Mouse (Mus musculus): ENCODE results near the gene Col5a3. TPM values are rescaled to one million over a fixed set of nuclear protein-coding genes. Genes with fewer than 3 reads are reported as not detected.

Gene Col5a3
- total and polyA plus RNA-seq, 2 experiments from 2014 or later = 0.83 to 3.0 TPM

DNA sequence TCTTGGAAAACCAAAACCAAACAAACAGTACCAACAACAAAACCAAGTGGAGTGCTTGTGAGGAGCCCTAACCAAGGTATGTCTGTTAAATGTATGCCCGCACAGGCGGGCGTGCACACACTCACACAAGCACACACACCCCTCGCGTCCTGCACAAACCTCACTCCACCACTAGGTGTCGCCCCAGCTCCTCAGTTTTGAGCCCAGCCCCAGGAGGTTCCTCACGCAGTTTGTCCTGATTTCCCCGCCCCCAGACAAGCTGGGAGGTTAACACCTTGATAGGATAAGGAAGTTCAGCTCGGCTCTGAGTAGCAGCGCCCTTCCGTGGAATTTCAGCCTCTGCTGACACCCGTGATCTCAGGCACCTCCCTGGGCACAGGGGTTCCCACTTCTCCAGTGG is 74.5 kb downstream of the Col5a3 start:
- no peaks in the 10 kb centered on the region for H3K27me3 ChIP-seq (ENCODE audit: insufficient read depth, low read length)
- H3K36me3 ChIP-seq (ENCODE audit: insufficient read depth, low read length) = no peaks in the 10 kb centered on the region; the same call in 1 of the 2 replicates
- 2% methylated on average over 12 of the region's 12 CpGs for WGBS
- H3K9me3 ChIP-seq (ENCODE audit: low read length) = no peaks in the 10 kb centered on the region
- TF ChIP-seq CTCF (IDR thresholded peaks at IDR 0.05) = peak; percentile 95
- peak; percentile 82 for DNase-seq (ENCODE audit: low spot score)
- no peak overlapping the region for H3K27ac ChIP-seq (ENCODE audit: low read depth, low read length)
- no peak overlapping the region for H3K4me3 ChIP-seq (ENCODE audit: low read depth, low read length)
- ATAC-seq (ENCODE audit: low FRiP score) = peak; percentile 53
- no peaks in the 10 kb centered on the region for H3K4me1 ChIP-seq (ENCODE audit: insufficient read depth, low read length)
- H3K4me2 ChIP-seq (ENCODE audit: low read depth, low read length, poor library complexity, severe bottlenecking) = no peak overlapping the region
- no peak overlapping the region for H3K9ac ChIP-seq (replicated peaks; ENCODE audit: low read length, poor library complexity, severe bottlenecking)

DNA sequence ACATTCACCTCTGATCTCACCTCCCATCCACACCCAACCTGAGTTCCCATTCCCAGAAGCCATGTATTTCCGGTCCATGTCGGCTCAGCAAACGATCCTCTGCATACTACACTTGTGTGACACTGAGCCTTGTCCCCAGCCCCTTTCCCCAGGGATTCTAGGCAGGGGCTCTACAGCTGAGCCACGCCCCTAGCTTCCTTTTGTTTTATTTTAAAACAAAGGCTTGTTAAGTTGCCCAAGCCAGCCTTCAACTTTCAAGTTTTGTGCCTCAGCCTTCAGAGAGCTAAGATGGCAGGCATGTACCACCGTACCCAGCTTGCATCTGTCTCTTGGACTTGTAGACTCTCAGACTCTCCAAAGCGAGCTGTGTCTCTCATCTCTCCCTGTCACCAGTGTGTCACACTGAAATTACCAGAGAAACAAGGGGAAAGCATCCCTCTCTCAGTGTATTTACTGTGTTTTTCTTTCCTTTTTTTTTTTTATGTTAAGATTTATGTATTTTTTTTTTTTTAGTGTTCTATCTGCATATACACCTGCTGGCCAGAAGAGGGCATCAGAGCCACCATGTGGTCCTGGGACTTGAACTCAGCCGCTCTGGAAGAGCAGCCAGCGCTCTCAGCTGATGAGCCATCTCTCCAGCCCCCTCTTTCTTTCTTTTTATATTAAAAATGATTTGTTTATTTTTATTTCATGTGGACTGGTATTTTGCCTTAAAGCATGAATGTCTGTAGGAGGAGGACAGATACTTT is 76.4 kb downstream of the Col5a3 start:
- peak; percentile 76 for TF ChIP-seq CTCF (IDR thresholded peaks at IDR 0.05)
- DNase-seq (ENCODE audit: low spot score) = no peak
- 51% methylated on average over 8 of the region's 8 CpGs for WGBS

DNA sequence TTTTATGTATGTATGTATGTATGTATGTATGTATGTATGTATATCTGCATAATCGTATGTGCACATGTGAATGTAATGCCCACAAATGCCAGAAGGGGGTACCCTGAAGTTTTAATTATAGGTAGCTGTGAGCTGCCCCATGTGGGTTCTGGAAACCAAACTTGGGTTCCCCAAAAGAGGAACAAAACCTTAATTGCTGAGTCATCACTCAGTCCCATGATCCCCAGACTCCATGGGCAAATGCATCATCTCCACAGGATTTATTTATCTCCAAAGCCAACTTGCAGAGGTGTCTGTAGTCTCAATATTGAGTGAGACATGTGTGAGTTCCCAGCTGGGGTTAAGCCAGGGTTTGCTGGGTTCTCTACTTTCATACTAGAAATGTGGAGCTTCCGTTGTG is 77.6 kb downstream of the Col5a3 start:
- no peak for DNase-seq (ENCODE audit: low spot score)
- Histone ChIP-seq H3K4me2 (ENCODE audit: low read depth, low read length, poor library complexity, severe bottlenecking) (no peak overlapping the region), H3K4me1 (ENCODE audit: insufficient read depth, low read length) (no peaks in the 10 kb centered on the region), H3K9me3 (ENCODE audit: low read length) (no peaks in the 10 kb centered on the region), H3K9ac (replicated peaks; ENCODE audit: low read length, poor library complexity, severe bottlenecking) (no peak overlapping the region), H3K27me3 (ENCODE audit: insufficient read depth, low read length) (no peaks in the 10 kb centered on the region), H3K4me3 (ENCODE audit: low read depth, low read length) (no peak overlapping the region), H3K27ac (ENCODE audit: low read depth, low read length) (no peak overlapping the region), H3K36me3 (ENCODE audit: insufficient read depth, low read length) (no peaks in the 10 kb centered on the region; the same call in 1 of the 2 replicates)
- TF ChIP-seq CTCF (IDR thresholded peaks at IDR 0.05) = no peak
- WGBS = 95% methylated on average over 2 of the region's 2 CpGs
- no peak for ATAC-seq (ENCODE audit: low FRiP score)

More for the DNA sequence above, 76.4 kb downstream of the Col5a3 start:
- no peak overlapping the region for H3K9ac ChIP-seq (replicated peaks; ENCODE audit: low read length, poor library complexity, severe bottlenecking)
- no peak overlapping the region for H3K27ac ChIP-seq (ENCODE audit: low read depth, low read length)
- no peaks in the 10 kb centered on the region for H3K27me3 ChIP-seq (ENCODE audit: insufficient read depth, low read length)
- H3K4me1 ChIP-seq (ENCODE audit: insufficient read depth, low read length) = no peaks in the 10 kb centered on the region
- no peaks in the 10 kb centered on the region for H3K9me3 ChIP-seq (ENCODE audit: low read length)
- H3K4me3 ChIP-seq (ENCODE audit: low read depth, low read length) = no peak overlapping the region
- no peak for ATAC-seq (ENCODE audit: low FRiP score)
- H3K4me2 ChIP-seq (ENCODE audit: low read depth, low read length, poor library complexity, severe bottlenecking) = no peak overlapping the region
- no peaks in the 10 kb centered on the region; the same call in 1 of the 2 replicates for H3K36me3 ChIP-seq (ENCODE audit: insufficient read depth, low read length)

DNA sequence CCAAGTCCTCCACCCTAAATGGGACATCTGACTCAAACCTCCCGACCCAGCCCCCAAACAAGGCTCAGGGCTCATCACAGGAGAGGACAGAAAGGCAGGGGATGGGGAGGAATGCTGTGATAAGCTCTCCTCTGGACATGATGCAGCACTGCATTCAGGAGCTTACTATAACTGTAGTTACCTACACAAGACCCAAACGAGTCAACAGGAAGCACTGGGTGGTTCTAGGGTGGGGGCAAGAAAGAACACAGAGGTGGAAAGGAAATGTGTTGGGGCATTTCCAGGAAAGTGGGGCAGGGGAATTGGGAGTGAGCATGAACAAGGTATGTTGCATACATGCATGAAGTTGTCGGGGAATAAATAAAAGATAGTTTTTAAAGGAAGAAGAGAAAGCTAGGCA is 80.2 kb downstream of the Col5a3 start:
- TF ChIP-seq CTCF (IDR thresholded peaks at IDR 0.05) = no peak
- Histone ChIP-seq H3K36me3 (ENCODE audit: insufficient read depth, low read length) (no peaks in the 10 kb centered on the region; the same call in 1 of the 2 replicates), H3K9me3 (ENCODE audit: low read length) (no peaks in the 10 kb centered on the region), H3K9ac (replicated peaks; ENCODE audit: low read length, poor library complexity, severe bottlenecking) (no peak overlapping the region), H3K4me2 (ENCODE audit: low read depth, low read length, poor library complexity, severe bottlenecking) (no peak overlapping the region), H3K27ac (ENCODE audit: low read depth, low read length) (no peak overlapping the region), H3K4me1 (ENCODE audit: insufficient read depth, low read length) (no peaks in the 10 kb centered on the region), H3K4me3 (ENCODE audit: low read depth, low read length) (no peak overlapping the region), H3K27me3 (ENCODE audit: insufficient read depth, low read length) (no peaks in the 10 kb centered on the region)
- DNase-seq (ENCODE audit: low spot score) (no peak), ATAC-seq (ENCODE audit: low FRiP score) (no peak)
- 71% methylated on average over 3 of the region's 3 CpGs for WGBS

DNA sequence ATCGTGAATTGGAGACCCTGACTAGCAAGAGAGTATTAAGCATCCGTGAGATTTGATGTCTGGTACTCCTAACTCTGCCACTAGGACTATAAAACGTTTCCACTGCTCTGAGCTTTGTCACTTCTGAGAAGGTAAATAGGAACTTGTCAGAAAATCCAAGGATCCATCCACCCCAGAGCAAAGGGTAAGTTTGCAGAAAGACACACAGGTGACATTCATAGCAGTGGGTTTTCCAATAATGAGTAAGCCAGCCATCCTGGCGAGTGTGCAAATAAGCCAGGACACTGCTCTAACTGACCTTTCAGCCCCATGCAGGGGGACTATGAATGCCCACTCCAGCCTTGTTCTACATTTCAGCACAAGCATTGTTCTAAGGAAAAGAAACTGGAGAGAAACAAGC is 83.1 kb downstream of the Col5a3 start:
- H3K27me3 ChIP-seq (ENCODE audit: insufficient read depth, low read length) = no peaks in the 10 kb centered on the region
- no peak overlapping the region for H3K4me2 ChIP-seq (ENCODE audit: low read depth, low read length, poor library complexity, severe bottlenecking)
- no peak for DNase-seq (ENCODE audit: low spot score)
- no peak for ATAC-seq (ENCODE audit: low FRiP score)
- H3K9me3 ChIP-seq (ENCODE audit: low read length) = no peaks in the 10 kb centered on the region
- peaks cover 4% of the 10 kb centered on the region; the same call in 1 of the 2 replicates for H3K4me1 ChIP-seq (ENCODE audit: insufficient read depth, low read length)
- no peaks in the 10 kb centered on the region for H3K36me3 ChIP-seq (ENCODE audit: insufficient read depth, low read length)
- H3K27ac ChIP-seq (ENCODE audit: low read depth, low read length) = no peak overlapping the region
- no peak overlapping the region for H3K4me3 ChIP-seq (ENCODE audit: low read depth, low read length)
- WGBS = 65% methylated on average over 4 of the region's 4 CpGs
- TF ChIP-seq CTCF (IDR thresholded peaks at IDR 0.05) = no peak
- no peak overlapping the region for H3K9ac ChIP-seq (replicated peaks; ENCODE audit: low read length, poor library complexity, severe bottlenecking)

DNA sequence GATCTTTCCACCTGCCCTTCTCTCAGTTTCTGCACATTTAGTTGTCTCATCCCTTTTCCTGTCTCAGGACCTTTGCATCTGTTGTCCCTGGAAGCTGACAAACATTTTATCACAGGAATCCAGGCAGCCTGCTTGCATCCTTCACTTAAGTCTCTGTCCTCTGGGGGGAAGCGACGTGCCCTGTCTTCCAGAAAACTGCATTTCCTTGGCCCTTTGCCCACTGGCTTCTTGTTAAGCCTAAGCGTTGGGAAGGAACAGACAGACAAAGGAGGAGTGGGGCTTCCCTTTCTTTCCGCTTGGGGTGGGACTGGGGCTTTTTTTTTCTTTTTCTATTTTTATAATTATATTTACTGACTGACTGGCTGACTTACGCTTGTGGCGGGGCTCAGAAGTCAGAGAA is 85.4 kb downstream of the Col5a3 start:
- no peaks in the 10 kb centered on the region for H3K27me3 ChIP-seq (ENCODE audit: insufficient read depth, low read length)
- DNase-seq (ENCODE audit: low spot score) (peak; percentile 53), ATAC-seq (ENCODE audit: low FRiP score) (no peak)
- no peak for TF ChIP-seq CTCF (IDR thresholded peaks at IDR 0.05)
- peaks cover 12% of the 10 kb centered on the region; the same call in 1 of the 2 replicates for H3K4me1 ChIP-seq (ENCODE audit: insufficient read depth, low read length)
- 41% methylated on average over 6 of the region's 6 CpGs for WGBS
- no peaks in the 10 kb centered on the region for H3K9me3 ChIP-seq (ENCODE audit: low read length)
- no peak overlapping the region for H3K27ac ChIP-seq (ENCODE audit: low read depth, low read length)
- no peak overlapping the region for H3K4me2 ChIP-seq (ENCODE audit: low read depth, low read length, poor library complexity, severe bottlenecking)
- H3K4me3 ChIP-seq (ENCODE audit: low read depth, low read length) = no peak overlapping the region
- no peaks in the 10 kb centered on the region for H3K36me3 ChIP-seq (ENCODE audit: insufficient read depth, low read length)
- H3K9ac ChIP-seq (replicated peaks; ENCODE audit: low read length, poor library complexity, severe bottlenecking) = no peak overlapping the region

Data from midbrain, postnatal 0 days (tissue).